Mouse (Mus musculus): ENCODE data around the gene Fam222b.

- peak; percentile 43; the same call in 1 of the 2 replicates for TF ChIP-seq EP300 (IDR thresholded peaks at IDR 0.05; ENCODE audit: low read depth)
- TF ChIP-seq CTCF (IDR thresholded peaks at IDR 0.05; ENCODE audit: low read depth) = no peak
Observed at GRCm38 (mm10) chr11:78087756-78088281, 6.6 kb upstream of the Fam222b start.

Measured in liver, postnatal 0 days (tissue).